Mouse (Mus musculus): Measurements from ENCODE around the gene Vill.

Vill gene

GRCm38 (mm10) chr9:119034676-119035665, 17.6 kb upstream of the Vill start:
- in situ Hi-C loops (cut with MboI, MseI), result loop anchor here (5.0 to 10.0 kb wide), 2 partner anchors 102 to 120 kb away; no protein-coding TSS in a partner anchor

DNA sequence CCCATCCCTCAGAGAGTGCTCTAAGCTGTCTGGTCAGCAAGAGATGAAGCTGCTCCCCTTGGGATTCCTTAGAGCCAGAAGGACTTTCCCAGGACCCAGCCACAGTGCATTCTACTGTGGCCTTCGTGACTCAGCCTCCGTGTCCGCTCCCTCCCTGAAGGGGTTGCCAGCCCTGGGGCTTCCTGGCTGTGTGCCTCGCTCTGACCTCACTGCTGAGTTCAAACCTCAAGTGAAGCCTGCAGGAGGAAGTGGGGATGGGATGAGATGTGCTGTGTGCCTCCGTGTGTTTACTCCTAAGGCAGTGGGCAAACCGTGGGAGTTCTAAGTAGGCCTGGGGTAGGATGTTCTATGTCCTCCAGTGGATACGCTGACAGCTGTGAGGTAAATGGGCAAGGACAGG, 16.7 kb upstream of the Vill start:
- in situ Hi-C loops (cut with MboI, MseI), result loop anchor here (5.0 to 10.0 kb wide), 2 partner anchors 101 to 121 kb away; no protein-coding TSS in a partner anchor

- in situ Hi-C loops (cut with MboI, MseI), result loop anchor here (5.0 to 10.0 kb wide), 2 partner anchors 100 to 122 kb away; no protein-coding TSS in a partner anchor
Observed at GRCm38 (mm10) chr9:119037076-119037730, 15.4 kb upstream of the Vill start.

GRCm38 (mm10) chr9:119038574-119038973, 14.0 kb upstream of the Vill start:
- in situ Hi-C loops (cut with MboI, MseI), result loop anchor here (5.0 to 10.0 kb wide), 2 partner anchors 99 to 124 kb away; no protein-coding TSS in a partner anchor

- in situ Hi-C loops (cut with MboI, MseI), result no loop called here
Observed at GRCm38 (mm10) chr9:119040101-119040775, 12.3 kb upstream of the Vill start.

DNA sequence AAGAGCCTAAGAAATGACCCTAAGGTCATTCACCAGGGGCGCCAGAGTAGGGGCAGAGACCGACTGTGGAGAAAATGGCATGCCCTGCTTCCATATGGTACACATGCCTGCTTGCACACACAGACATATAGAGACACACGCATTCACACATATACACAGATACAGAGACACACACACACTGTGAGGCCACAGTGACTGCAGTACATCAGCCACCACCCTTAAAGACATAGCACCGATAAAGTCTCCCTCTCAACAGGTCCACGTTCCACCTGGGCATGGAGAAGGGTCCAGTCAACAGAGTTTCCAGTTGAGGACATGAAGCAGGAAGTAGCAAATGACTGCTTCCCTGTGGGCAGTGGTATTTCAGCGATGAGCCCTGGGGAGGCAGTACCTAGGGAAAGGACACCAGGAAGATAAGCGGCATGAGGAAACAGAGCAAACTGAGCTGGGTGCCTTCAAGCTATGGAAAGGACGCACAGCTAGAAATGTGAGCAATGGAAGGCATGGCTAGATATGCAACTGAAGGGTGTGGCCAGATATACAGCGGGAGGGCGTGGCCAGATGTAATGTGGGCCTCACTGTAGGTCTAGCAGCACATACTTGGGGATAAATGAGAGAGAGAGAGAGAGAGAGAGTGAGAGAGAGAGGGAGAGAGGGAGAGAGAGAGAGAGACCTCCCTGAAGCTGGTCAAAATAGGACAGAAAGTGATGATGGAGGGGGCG, 4.2 kb upstream of the Vill start:
- in situ Hi-C loops (cut with MboI, MseI), result no loop called here

GRCm38 (mm10) chr9:119051158-119051557, 1.4 kb upstream of the Vill start:
- in situ Hi-C loops (cut with MboI, MseI), result no loop called here

- in situ Hi-C loops (cut with MboI, MseI), result no loop called here
Observed at GRCm38 (mm10) chr9:119053964-119054576, 1.5 kb downstream of the Vill start.

DNA sequence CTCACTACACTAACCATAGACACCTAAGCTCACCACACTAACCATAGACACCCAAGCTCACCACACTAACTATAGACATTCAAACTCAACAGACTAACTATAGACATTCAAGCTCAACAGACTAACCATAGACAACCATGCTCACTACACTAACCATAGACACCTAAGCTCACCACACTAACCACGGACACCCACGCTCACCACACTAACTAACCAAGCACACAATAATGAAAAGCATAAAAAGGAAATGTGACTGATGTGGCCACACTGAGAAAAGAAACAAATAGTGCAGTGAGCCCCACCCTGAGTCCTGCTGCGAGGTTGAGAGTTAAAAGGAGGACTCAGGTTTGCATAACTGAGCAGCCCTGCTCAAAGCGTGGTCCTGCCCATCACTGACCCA, 2.8 kb downstream of the Vill start:
- in situ Hi-C loops (cut with MboI, MseI), result no loop called here

- in situ Hi-C loops (cut with MboI, MseI), result no loop called here
Observed at GRCm38 (mm10) chr9:119058245-119058644, 5.7 kb downstream of the Vill start.

GRCm38 (mm10) chr9:119060701-119061100, 8.1 kb downstream of the Vill start:
- in situ Hi-C loops (cut with MboI, MseI), result no loop called here

GRCm38 (mm10) chr9:119063036-119063644, 10.6 kb downstream of the Vill start:
- in situ Hi-C loops (cut with MboI, MseI), result no loop called here

- in situ Hi-C loops (cut with MboI, MseI), result no loop called here
Observed at GRCm38 (mm10) chr9:119064296-119064695, 11.7 kb downstream of the Vill start.

DNA sequence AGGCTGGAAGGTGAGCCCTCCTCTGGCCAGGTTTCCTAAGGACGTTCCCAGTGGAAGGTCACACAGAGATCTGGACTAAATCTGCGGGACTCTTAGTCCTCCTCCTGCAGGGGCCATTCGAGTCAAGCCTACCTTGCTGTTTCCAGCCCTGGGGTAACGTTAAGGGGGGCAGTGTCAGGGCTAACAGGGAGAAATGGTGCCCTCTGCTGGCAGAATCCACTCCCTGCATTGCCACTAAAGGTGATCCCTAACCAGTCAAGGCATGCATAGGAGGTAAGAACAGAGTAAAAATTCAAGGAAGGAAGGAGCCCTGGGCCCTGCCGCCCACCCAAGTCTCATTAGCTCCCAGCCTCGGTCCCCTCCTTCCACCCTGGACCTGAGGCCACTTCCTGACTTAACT, 15.0 kb downstream of the Vill start:
- in situ Hi-C loops (cut with MboI, MseI), result loop anchor here (5.0 kb wide), 2 partner anchors 145 to 150 kb away; no protein-coding TSS in a partner anchor

DNA sequence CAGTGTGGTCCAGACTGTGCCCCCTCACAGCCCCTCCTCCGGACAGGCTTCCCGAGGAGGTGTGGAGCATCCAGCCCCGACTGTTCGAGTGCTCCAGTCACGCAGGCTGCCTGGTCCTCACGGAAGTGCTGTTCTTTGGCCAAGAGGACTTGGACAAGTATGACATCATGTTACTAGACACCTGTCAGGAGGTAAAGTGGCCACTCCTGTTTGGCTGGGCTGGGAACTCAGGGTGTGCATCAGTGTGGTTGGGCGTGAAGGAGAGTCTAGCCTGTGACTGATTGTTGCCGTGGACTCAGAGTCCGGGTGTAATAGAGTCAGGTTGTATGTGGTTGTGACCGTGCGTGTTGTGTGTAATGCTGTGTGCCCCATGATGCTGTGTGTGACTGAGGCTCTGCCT, 15.7 kb downstream of the Vill start:
- in situ Hi-C loops (cut with MboI, MseI), result loop anchor here (5.0 kb wide), 2 partner anchors 146 to 151 kb away; no protein-coding TSS in a partner anchor

DNA sequence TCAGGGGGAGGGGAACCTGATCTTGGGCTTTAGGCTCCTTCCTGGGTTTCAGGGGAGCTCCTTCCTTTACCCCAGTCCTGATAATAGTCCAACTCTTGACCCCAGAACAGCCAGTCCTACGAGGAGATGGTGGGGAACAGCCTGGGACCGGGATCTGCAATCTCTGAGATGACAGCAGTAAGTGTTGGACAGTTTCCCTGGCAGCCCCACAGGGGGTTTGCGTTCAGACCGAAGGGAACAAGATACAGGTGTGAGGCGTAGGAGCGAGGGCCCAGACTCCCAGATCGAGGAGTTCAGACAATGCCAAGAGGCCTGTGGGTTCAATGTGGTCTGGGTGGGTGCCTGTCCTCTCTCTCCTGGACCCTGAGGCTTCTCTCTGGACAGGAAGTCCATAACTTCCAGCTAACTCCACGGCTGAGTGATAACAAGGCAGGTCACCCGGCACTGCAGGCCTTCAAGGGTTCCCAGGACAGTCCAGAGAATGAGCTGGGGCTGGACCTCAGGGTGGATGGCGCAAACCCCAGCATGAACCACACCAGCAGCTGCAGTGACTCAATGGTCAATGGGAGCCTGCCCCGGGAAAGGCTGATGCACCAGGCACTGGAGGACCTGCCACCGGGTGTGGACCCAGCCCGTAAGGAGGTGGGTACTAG, 17.7 kb downstream of the Vill start:
- in situ Hi-C loops (cut with MboI, MseI), result no loop called here

DNA sequence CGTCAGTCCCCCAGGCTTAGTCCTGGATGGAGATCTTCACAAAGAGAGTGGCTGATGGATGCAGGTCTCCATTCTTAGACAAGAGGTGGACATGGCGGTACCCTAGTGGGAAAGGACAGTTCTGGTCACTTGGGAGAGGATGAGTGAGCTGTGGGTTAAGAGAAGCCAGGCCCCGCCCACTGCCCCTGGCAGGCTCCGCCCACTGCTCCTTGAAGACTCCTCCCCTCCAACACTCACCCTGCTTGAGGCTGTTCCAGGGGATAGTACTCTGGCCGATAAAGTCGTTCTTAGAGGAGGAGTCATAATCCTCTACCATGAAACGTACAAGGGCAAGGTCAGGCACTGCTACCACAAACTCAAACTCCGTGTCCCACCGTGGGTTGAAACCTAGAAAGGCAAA, 19.2 kb downstream of the Vill start:
- in situ Hi-C loops (cut with MboI, MseI), result no loop called here

GRCm38 (mm10) chr9:119073184-119073895, 20.8 kb downstream of the Vill start:
- in situ Hi-C loops (cut with MboI, MseI), result no loop called here

DNA sequence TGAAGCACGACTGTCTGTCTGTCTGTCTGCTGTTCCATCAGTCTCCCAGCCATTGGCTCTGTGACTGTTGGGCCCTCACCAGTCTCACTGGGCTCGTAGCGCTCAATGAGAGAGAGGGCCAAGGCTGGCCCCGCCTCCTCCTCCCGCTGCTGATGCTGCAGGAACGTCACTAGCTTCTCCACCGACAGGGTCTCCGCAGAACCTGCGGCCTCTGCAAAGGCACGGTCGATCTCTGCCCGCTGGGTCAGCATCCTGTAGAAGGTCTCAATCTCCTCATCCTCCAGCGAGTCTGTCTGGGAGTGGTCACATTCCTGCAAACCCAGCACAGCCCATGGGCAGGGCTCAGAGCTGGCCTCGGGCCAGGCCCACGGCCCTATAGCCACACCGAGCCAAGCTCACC, 23.1 kb downstream of the Vill start:
- in situ Hi-C loops (cut with MboI, MseI), result no loop called here

All from T-helper 17 cell (primary cell).